Mouse (Mus musculus): ENCODE data around the gene Nxnl2. TPM values are rescaled to one million over a fixed set of nuclear protein-coding genes. Genes with fewer than 3 reads are reported as not detected.
"Not testable (repeated sequence)": the region's sequence is repeated elsewhere in the genome, so short reads cannot be mapped to it uniquely, and the experiment has no call there.

Nxnl2 gene
- polyA plus RNA-seq, 1 experiment from 2014 or later = 2.2 TPM

DNA sequence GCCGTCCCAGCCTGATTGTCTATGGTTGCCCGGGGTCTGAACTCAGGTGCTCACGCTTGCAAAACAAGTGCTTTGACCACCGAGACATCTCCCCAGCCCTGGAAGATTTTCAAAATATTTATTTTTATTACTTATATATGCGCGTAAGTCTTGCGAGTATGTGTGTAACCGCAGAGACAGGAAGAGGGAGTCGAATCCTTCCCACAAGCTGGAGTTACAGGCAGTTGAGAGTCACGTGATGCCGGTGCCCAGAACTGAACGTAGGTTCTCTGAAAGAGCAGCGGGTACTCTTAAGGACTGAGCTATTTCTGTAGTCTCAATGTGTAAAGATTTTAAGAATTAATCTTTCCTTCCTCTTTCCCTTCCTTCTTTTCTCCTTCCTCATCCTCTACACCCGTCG is 23.1 kb downstream of the Nxnl2 start:
- Histone ChIP-seq H3K36me3 (ENCODE audit: control insufficient read depth, insufficient read depth) (no peaks in the 10 kb centered on the region), H3K27ac (ENCODE audit: low read length) (no peak overlapping the region), H3K9me3 (ENCODE audit: control insufficient read depth, low read length) (no peaks in the 10 kb centered on the region), H3K4me1 (replicated peaks; ENCODE audit: control insufficient read depth, insufficient read depth, low read length) (no peaks in the 10 kb centered on the region), H3K4me2 (ENCODE audit: low read length) (no peak overlapping the region), H3K9ac (replicated peaks; ENCODE audit: low read depth, low read length) (no peak overlapping the region), H3K4me3 (replicated peaks; ENCODE audit: low read length) (no peak overlapping the region), H3K27me3 (replicated peaks; ENCODE audit: control insufficient read depth, insufficient read depth, low read length) (no peaks in the 10 kb centered on the region)
- no peak for ATAC-seq
- WGBS = 93% methylated on average over 15 of the region's 15 CpGs

DNA sequence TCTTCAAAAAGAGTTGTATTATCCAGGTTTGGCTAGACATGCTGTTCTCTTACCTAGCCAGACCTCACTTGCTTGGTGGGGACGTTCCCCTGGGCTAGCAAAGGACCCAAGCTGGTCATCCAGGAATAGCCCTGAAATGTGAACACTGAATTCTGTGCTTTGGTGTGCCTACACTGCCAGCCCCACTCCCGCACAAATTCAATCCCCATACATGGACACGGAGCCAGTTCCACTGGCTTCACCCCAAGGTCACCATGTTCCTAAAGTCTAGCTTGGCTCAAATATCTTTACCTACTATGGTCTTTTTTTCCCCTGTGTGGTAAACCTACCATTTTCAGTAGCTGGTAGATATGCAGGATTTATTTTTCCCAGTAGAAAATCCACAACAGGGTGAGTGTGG is 26.9 kb downstream of the Nxnl2 start:
- Histone ChIP-seq H3K36me3 (ENCODE audit: control insufficient read depth, insufficient read depth) (no peaks in the 10 kb centered on the region), H3K4me1 (replicated peaks; ENCODE audit: control insufficient read depth, insufficient read depth, low read length) (no peaks in the 10 kb centered on the region), H3K4me3 (replicated peaks; ENCODE audit: low read length) (no peak overlapping the region), H3K27ac (ENCODE audit: low read length) (no peak overlapping the region), H3K9ac (replicated peaks; ENCODE audit: low read depth, low read length) (no peak overlapping the region), H3K4me2 (ENCODE audit: low read length) (no peak overlapping the region), H3K27me3 (replicated peaks; ENCODE audit: control insufficient read depth, insufficient read depth, low read length) (no peaks in the 10 kb centered on the region), H3K9me3 (ENCODE audit: control insufficient read depth, low read length) (peaks cover 2% of the 10 kb centered on the region; the same call in 1 of the 2 replicates)
- no peak for ATAC-seq
- WGBS = 91% methylated on average over 3 of the region's 3 CpGs

DNA sequence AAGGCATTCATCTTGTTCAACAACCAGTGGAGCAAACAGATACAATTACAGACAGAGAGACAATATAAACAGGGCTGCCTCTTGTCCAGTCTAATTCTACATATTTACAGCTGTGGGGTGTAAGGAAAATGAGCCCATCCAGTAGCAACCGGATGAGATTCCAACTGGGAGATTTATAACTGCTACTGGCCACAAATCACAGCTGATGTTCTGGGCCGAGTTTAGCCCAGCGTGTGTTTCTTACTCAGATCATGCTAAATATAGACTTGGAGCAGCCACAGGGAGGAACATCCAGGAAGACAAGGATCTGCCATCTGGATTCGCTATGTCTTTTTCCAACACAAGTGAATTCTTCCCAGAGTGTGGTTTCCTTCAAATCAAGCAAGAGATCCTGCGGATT is 27.4 kb downstream of the Nxnl2 start:
- ATAC-seq = no peak
- Histone ChIP-seq H3K27me3 (replicated peaks; ENCODE audit: control insufficient read depth, insufficient read depth, low read length) (no peaks in the 10 kb centered on the region), H3K9me3 (ENCODE audit: control insufficient read depth, low read length) (peaks cover 2% of the 10 kb centered on the region; the same call in 1 of the 2 replicates), H3K27ac (ENCODE audit: low read length) (no peak overlapping the region), H3K4me1 (replicated peaks; ENCODE audit: control insufficient read depth, insufficient read depth, low read length) (no peaks in the 10 kb centered on the region), H3K36me3 (ENCODE audit: control insufficient read depth, insufficient read depth) (no peaks in the 10 kb centered on the region), H3K4me3 (replicated peaks; ENCODE audit: low read length) (no peak overlapping the region), H3K9ac (replicated peaks; ENCODE audit: low read depth, low read length) (no peak overlapping the region), H3K4me2 (ENCODE audit: low read length) (no peak overlapping the region)
- WGBS = 71% methylated on average over 5 of the region's 5 CpGs

DNA sequence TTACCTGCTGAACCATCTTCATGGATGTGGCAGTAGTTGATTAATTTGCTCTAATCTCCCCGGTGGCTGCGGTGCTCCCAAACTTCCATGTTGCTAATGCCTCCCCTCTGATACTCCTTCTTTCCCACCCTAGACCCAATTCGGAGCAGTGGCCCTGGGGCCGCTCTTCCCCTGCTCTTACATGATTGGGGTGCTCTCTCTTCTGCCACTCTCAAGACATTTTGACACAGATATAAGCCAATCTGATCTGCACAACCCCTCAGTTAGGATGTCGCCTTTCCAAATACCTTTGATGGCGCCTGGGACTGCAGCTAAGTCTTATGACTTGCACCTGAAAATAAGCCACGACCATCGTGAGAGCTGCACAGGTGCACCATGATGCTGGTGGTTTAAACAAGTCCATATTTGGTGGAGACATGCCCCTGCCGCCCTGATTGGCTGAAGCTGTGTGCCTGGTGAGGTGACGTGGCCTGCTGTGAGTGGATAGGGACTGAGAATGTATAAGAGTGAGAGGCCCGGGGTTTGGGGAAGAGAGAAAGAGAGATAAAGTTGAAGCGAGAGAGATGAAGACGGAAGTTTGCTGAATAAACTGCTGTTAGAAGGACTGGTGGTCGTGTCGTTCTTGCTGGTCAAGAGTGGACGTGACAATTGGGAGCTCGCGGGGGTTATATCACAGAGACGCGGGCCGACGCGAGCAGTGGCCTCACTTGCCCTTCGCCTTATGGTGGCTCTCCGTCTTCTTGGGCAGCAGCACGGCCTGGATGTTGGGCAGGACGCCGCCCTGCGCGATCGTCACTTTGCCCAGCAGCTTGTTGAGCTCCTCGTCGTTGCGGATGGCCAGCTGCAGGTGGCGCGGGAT is 31.4 kb downstream of the Nxnl2 start:
- H3K9me3 ChIP-seq (ENCODE audit: control insufficient read depth, low read length); H3K9ac ChIP-seq (replicated peaks; ENCODE audit: low read depth, low read length); H3K27me3 ChIP-seq (replicated peaks; ENCODE audit: control insufficient read depth, insufficient read depth, low read length); H3K27ac ChIP-seq (ENCODE audit: low read length); H3K4me1 ChIP-seq (replicated peaks; ENCODE audit: control insufficient read depth, insufficient read depth, low read length); H3K36me3 ChIP-seq (ENCODE audit: control insufficient read depth, insufficient read depth); ATAC-seq: not testable (repeated sequence)
- WGBS = 55% methylated on average over 28 of the region's 36 CpGs
- Histone ChIP-seq H3K4me2 (ENCODE audit: low read length) (peak overlapping the region; percentile 53), H3K4me3 (replicated peaks; ENCODE audit: low read length) (peak overlapping the region; percentile 34)

DNA sequence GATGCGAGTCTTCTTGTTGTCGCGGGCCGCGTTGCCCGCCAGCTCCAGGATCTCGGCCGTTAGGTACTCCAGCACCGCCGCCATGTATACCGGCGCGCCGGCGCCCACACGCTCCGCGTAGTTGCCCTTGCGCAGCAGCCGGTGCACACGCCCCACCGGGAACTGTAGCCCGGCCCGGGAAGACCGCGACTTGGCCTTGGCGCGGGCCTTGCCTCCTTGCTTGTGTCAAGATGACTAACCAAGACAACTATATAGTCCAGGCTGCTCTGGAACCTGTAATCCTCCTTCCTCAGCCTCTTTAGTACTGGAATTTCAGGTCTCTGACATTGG is 32.0 kb downstream of the Nxnl2 start:
- H3K9me3 ChIP-seq (ENCODE audit: control insufficient read depth, low read length); H3K27ac ChIP-seq (ENCODE audit: low read length); H3K36me3 ChIP-seq (ENCODE audit: control insufficient read depth, insufficient read depth); H3K4me1 ChIP-seq (replicated peaks; ENCODE audit: control insufficient read depth, insufficient read depth, low read length); H3K27me3 ChIP-seq (replicated peaks; ENCODE audit: control insufficient read depth, insufficient read depth, low read length): not testable (repeated sequence)
- peak overlapping the region; percentile 48 for H3K9ac ChIP-seq (replicated peaks; ENCODE audit: low read depth, low read length)
- peak; percentile 42; the same call in 1 of the 2 replicates for ATAC-seq
- peak overlapping the region; percentile 34 for H3K4me3 ChIP-seq (replicated peaks; ENCODE audit: low read length)
- H3K4me2 ChIP-seq (ENCODE audit: low read length) = peak overlapping the region; percentile 53
- WGBS = 9% methylated on average over 20 of the region's 28 CpGs

DNA sequence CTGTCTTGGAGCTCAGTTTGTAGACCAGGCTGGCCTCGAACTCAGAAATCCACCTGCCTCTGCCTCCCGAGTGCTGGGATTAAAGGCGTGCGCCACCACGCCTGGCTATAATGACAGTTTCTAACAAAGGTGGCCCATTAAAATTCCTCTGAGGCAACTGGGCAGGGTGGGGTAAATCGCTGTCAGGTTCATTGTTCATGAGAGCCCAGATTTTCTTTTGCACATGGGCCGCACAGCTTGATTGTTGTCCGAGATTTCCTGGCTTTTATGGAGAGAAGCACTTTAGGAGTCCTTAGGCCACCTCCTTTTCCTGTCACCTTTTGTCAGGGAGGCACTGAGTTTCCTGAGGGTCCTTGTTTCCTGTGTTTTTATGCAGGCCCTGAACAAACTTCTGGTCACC is 32.6 kb downstream of the Nxnl2 start:
- 79% methylated on average over 8 of the region's 8 CpGs for WGBS
- Histone ChIP-seq H3K36me3 (ENCODE audit: control insufficient read depth, insufficient read depth) (no peaks in the 10 kb centered on the region), H3K27me3 (replicated peaks; ENCODE audit: control insufficient read depth, insufficient read depth, low read length) (no peaks in the 10 kb centered on the region), H3K4me3 (replicated peaks; ENCODE audit: low read length) (no peak overlapping the region), H3K27ac (ENCODE audit: low read length) (no peak overlapping the region), H3K9ac (replicated peaks; ENCODE audit: low read depth, low read length) (no peak overlapping the region), H3K9me3 (ENCODE audit: control insufficient read depth, low read length) (peaks cover 2% of the 10 kb centered on the region; the same call in 1 of the 2 replicates), H3K4me2 (ENCODE audit: low read length) (no peak overlapping the region), H3K4me1 (replicated peaks; ENCODE audit: control insufficient read depth, insufficient read depth, low read length) (no peaks in the 10 kb centered on the region)
- no peak for ATAC-seq

DNA sequence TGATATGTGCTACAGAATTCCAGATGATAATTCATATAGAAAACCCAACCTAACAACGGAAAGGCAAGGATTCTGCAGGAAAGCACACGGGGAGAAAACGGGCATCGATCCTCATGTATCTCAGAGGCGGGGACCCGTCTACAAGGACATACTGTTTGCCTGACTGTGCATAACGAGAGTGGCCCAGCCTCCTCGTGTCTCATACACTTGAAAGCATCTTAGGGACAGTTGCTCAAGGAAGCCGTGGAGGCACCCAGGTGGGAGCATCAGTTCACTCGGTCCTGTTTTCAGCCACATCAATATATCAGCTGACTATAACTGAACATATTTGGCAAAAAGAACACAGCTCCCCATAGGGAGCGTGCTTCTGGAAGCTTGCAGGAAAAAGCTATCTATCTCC is 33.3 kb downstream of the Nxnl2 start:
- H3K9me3 ChIP-seq (ENCODE audit: control insufficient read depth, low read length); H3K4me1 ChIP-seq (replicated peaks; ENCODE audit: control insufficient read depth, insufficient read depth, low read length); H3K36me3 ChIP-seq (ENCODE audit: control insufficient read depth, insufficient read depth); ATAC-seq; H3K4me3 ChIP-seq (replicated peaks; ENCODE audit: low read length); H3K27ac ChIP-seq (ENCODE audit: low read length); H3K27me3 ChIP-seq (replicated peaks; ENCODE audit: control insufficient read depth, insufficient read depth, low read length); H3K9ac ChIP-seq (replicated peaks; ENCODE audit: low read depth, low read length); H3K4me2 ChIP-seq (ENCODE audit: low read length): not testable (repeated sequence)
- 90% methylated on average over 11 of the region's 11 CpGs for WGBS

DNA sequence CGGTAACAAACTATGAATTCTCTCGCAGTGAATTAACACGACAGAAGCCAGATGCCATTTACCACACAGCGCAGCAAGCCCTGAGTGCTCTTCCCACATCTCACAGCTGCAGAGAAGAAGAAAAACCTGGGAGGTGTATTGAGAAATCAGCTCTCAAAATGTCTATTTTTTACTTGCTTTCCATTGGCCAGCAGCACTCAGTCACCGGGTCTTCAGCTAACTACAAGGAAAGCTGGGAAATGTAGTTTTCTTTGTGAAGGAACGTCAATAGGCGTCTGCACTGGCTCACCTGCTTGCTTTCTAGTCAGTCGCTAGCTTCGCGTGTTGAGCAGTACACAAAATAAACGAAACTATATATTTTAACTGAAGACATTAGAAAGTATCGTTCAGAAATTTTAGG is 37.1 kb downstream of the Nxnl2 start:
- Histone ChIP-seq H3K9me3 (ENCODE audit: control insufficient read depth, low read length) (no peaks in the 10 kb centered on the region), H3K36me3 (ENCODE audit: control insufficient read depth, insufficient read depth) (no peaks in the 10 kb centered on the region), H3K4me1 (replicated peaks; ENCODE audit: control insufficient read depth, insufficient read depth, low read length) (no peaks in the 10 kb centered on the region), H3K4me3 (replicated peaks; ENCODE audit: low read length) (no peak overlapping the region), H3K4me2 (ENCODE audit: low read length) (no peak overlapping the region), H3K27me3 (replicated peaks; ENCODE audit: control insufficient read depth, insufficient read depth, low read length) (no peaks in the 10 kb centered on the region), H3K27ac (ENCODE audit: low read length) (no peak overlapping the region), H3K9ac (replicated peaks; ENCODE audit: low read depth, low read length) (no peak overlapping the region)
- WGBS = 68% methylated on average over 12 of the region's 12 CpGs
- peak; percentile 89 for ATAC-seq

DNA sequence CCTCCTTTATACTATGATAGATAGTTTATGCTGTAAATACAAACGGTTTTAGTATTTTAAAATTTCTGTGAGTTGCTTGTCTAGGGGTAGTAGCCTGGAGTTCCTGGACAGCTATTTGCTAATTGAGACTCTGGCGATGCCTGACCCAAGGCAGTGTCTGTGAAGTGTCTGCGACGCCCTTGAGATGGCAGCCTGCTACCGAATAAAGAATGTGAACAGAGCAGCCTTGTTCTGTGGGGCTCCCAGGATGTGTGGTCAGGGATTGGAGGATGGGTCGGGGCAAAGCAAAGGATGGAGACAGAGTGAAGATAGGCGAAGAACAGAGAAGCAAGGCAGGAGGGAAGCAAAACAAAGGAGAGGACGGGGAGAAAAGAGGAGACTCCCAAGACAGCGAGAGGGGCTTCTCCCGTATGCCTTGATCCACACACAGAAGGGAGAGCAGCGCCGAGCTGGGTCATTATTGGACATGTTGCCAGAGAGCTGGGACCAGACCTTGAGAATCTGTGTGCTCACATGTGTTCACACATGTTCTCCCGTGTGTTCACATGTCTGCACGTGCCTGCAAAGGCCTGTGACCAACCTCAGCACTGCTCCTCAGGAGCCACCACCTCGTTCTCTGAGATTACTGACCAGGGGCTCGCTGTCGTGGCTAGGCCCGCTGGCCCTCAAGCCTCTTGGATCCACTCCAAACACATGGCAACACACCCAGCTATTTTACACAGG is 37.7 kb downstream of the Nxnl2 start:
- no peaks in the 10 kb centered on the region for H3K9me3 ChIP-seq (ENCODE audit: control insufficient read depth, low read length)
- H3K27me3 ChIP-seq (replicated peaks; ENCODE audit: control insufficient read depth, insufficient read depth, low read length) = no peaks in the 10 kb centered on the region
- no peak overlapping the region for H3K9ac ChIP-seq (replicated peaks; ENCODE audit: low read depth, low read length)
- no peak overlapping the region for H3K27ac ChIP-seq (ENCODE audit: low read length)
- whole genome bisulfite sequencing = 53% methylated on average over 18 of the region's 18 CpGs
- no peak overlapping the region for H3K4me3 ChIP-seq (replicated peaks; ENCODE audit: low read length)
- H3K4me1 ChIP-seq (replicated peaks; ENCODE audit: control insufficient read depth, insufficient read depth, low read length) = no peaks in the 10 kb centered on the region
- peak; percentile 85 for ATAC-seq
- H3K36me3 ChIP-seq (ENCODE audit: control insufficient read depth, insufficient read depth) = no peaks in the 10 kb centered on the region
- H3K4me2 ChIP-seq (ENCODE audit: low read length) = no peak overlapping the region

All from forebrain, embryonic 16.5 days (tissue).